Mouse (Mus musculus) lung, adult 2 months (tissue): ENCODE measurements around the gene Cacna1a.

Experiments used
- CTCF ChIP-seq: fragments of 200-500 bp; IDR thresholded peaks from 2 replicates; pipeline ENCODE4 v1.5.1; 2011; ENCODE audit warnings: mild to moderate bottlenecking, low read length, control low read depth; ENCODE audit not compliant: insufficient read depth
- POLR2A ChIP-seq: fragments of 200-500 bp; IDR thresholded peaks from 2 replicates; pipeline ENCODE4 v1.6.1; 2011; ENCODE audit warnings: low read depth, mild to moderate bottlenecking, control low read depth, low read length, borderline replicate concordance; ENCODE audit errors: extremely low read depth

GRCm38 (mm10) chr8:84511621-84512020 is 123.4 kb downstream of the Cacna1a start:
- no peak for TF ChIP-seq CTCF
- no peak for TF ChIP-seq POLR2A
